Mouse (Mus musculus): ENCODE data around the gene Cfap43. TPM values are rescaled to one million over a fixed set of nuclear protein-coding genes. Genes with fewer than 3 reads are reported as not detected.

Cfap43 gene
- total RNA-seq, 1 experiment = 1.5 TPM

GRCm38 (mm10) chr19:47831111-47831510, 88.0 kb downstream of the Cfap43 start:
- no peaks in the 10 kb centered on the region for H3K9me3 ChIP-seq (ENCODE audit: control insufficient read depth, insufficient read depth, low read depth, low read length)
- in situ Hi-C loops (cut with MboI; ENCODE audit: low sequenced_read_pairs in 2 of 2, unreplicated experiment in 2 of 2) = no loop called here
- no peak for DNase-seq (ENCODE audit: low read depth, low spot score)
- H3K27ac ChIP-seq (ENCODE audit: insufficient read depth, low read depth, low read length, poor library complexity, severe bottlenecking) = no peak overlapping the region
- no peak overlapping the region for H3K4me3 ChIP-seq (ENCODE audit: insufficient read depth in 1 of 2, low read depth in 1 of 2, low read length in 2 of 2, poor library complexity in 1 of 2, severe bottlenecking in 1 of 2)
- peaks cover 0 to 2% of the 10 kb centered on the region in 2 experiments; a peak in 1 of 4 replicates for H3K4me1 ChIP-seq (ENCODE audit: control insufficient read depth in 2 of 2, insufficient read depth in 2 of 2, low read length in 2 of 2, poor library complexity in 1 of 2)
- no peak overlapping the region for H3K9ac ChIP-seq (ENCODE audit: insufficient read depth, low read depth, low read length, poor library complexity, severe bottlenecking)
- no peak for TF ChIP-seq ZNF384 (IDR thresholded peaks at IDR 0.05; ENCODE audit: low read depth, low read length)
- TF ChIP-seq HCFC1 (IDR thresholded peaks at IDR 0.05; ENCODE audit: borderline replicate concordance, insufficient read depth, low read length) = no peak
- no peak for TF ChIP-seq MAFK (IDR thresholded peaks at IDR 0.05; ENCODE audit: insufficient read depth, low read depth, low read length)
- no peak for TF ChIP-seq CHD2 (IDR thresholded peaks at IDR 0.05; ENCODE audit: low read depth, low read length)
- TF ChIP-seq ZC3H11A (IDR thresholded peaks at IDR 0.05; ENCODE audit: borderline replicate concordance, low read depth, low read length) = no peak; the same call in 1 of the 2 replicates
- H3K36me3 ChIP-seq (ENCODE audit: control insufficient read depth, insufficient read depth, low read length, poor library complexity, severe bottlenecking) = no peaks in the 10 kb centered on the region; the same call in 1 of the 2 replicates

GRCm38 (mm10) chr19:47829913-47830450, 89.1 kb downstream of the Cfap43 start:
- in situ Hi-C loops (cut with MboI; ENCODE audit: low sequenced_read_pairs in 2 of 2, unreplicated experiment in 2 of 2) = no loop called here
- Histone ChIP-seq H3K9ac (ENCODE audit: insufficient read depth, low read depth, low read length, poor library complexity, severe bottlenecking) (no peak overlapping the region), H3K27ac (ENCODE audit: insufficient read depth, low read depth, low read length, poor library complexity, severe bottlenecking) (no peak overlapping the region), H3K4me1 (ENCODE audit: control insufficient read depth in 2 of 2, insufficient read depth in 2 of 2, low read length in 2 of 2, poor library complexity in 1 of 2) (no peaks in the 10 kb centered on the region; a peak in 1 of 4 replicates), H3K9me3 (ENCODE audit: control insufficient read depth, insufficient read depth, low read depth, low read length) (no peaks in the 10 kb centered on the region), H3K36me3 (ENCODE audit: control insufficient read depth, insufficient read depth, low read length, poor library complexity, severe bottlenecking) (no peaks in the 10 kb centered on the region; the same call in 1 of the 2 replicates), H3K4me3 (ENCODE audit: insufficient read depth in 1 of 2, low read depth in 1 of 2, low read length in 2 of 2, poor library complexity in 1 of 2, severe bottlenecking in 1 of 2) (no peak overlapping the region)
- TF ChIP-seq MAFK (IDR thresholded peaks at IDR 0.05; ENCODE audit: insufficient read depth, low read depth, low read length) (no peak), ZNF384 (IDR thresholded peaks at IDR 0.05; ENCODE audit: low read depth, low read length) (no peak), ZC3H11A (IDR thresholded peaks at IDR 0.05; ENCODE audit: borderline replicate concordance, low read depth, low read length) (no peak), CHD2 (IDR thresholded peaks at IDR 0.05; ENCODE audit: low read depth, low read length) (no peak), HCFC1 (IDR thresholded peaks at IDR 0.05; ENCODE audit: borderline replicate concordance, insufficient read depth, low read length) (no peak)
- no peak for DNase-seq (ENCODE audit: low read depth, low spot score)

GRCm38 (mm10) chr19:47824026-47824425, 95.1 kb downstream of the Cfap43 start:
- H3K4me1 ChIP-seq (ENCODE audit: control insufficient read depth in 2 of 2, insufficient read depth in 2 of 2, low read length in 2 of 2, poor library complexity in 1 of 2) = peaks cover 0 to 11% of the 10 kb centered on the region in 2 experiments; a peak in 1 of 4 replicates
- no peak overlapping the region for H3K9ac ChIP-seq (ENCODE audit: insufficient read depth, low read depth, low read length, poor library complexity, severe bottlenecking)
- H3K4me3 ChIP-seq (ENCODE audit: insufficient read depth in 1 of 2, low read depth in 1 of 2, low read length in 2 of 2, poor library complexity in 1 of 2, severe bottlenecking in 1 of 2) = no peak overlapping the region
- TF ChIP-seq ZC3H11A (IDR thresholded peaks at IDR 0.05; ENCODE audit: borderline replicate concordance, low read depth, low read length) (no peak), HCFC1 (IDR thresholded peaks at IDR 0.05; ENCODE audit: borderline replicate concordance, insufficient read depth, low read length) (no peak), ZNF384 (IDR thresholded peaks at IDR 0.05; ENCODE audit: low read depth, low read length) (no peak), MAFK (IDR thresholded peaks at IDR 0.05; ENCODE audit: insufficient read depth, low read depth, low read length) (no peak), CHD2 (IDR thresholded peaks at IDR 0.05; ENCODE audit: low read depth, low read length) (no peak)
- no peaks in the 10 kb centered on the region for H3K9me3 ChIP-seq (ENCODE audit: control insufficient read depth, insufficient read depth, low read depth, low read length)
- DNase-seq (ENCODE audit: low read depth, low spot score) = no peak
- no peak overlapping the region for H3K27ac ChIP-seq (ENCODE audit: insufficient read depth, low read depth, low read length, poor library complexity, severe bottlenecking)
- in situ Hi-C loops (cut with MboI; ENCODE audit: low sequenced_read_pairs in 2 of 2, unreplicated experiment in 2 of 2) = loop anchor here in 1 of 2 experiments (25.0 kb wide), 1 partner anchor 312 kb away; no protein-coding TSS in a partner anchor
- no peaks in the 10 kb centered on the region for H3K36me3 ChIP-seq (ENCODE audit: control insufficient read depth, insufficient read depth, low read length, poor library complexity, severe bottlenecking)

- Histone ChIP-seq H3K4me1 (ENCODE audit: control insufficient read depth in 2 of 2, insufficient read depth in 2 of 2, low read length in 2 of 2, poor library complexity in 1 of 2) (peaks cover 0 to 11% of the 10 kb centered on the region in 2 experiments; a peak in 1 of 4 replicates), H3K9ac (ENCODE audit: insufficient read depth, low read depth, low read length, poor library complexity, severe bottlenecking) (no peak overlapping the region), H3K9me3 (ENCODE audit: control insufficient read depth, insufficient read depth, low read depth, low read length) (no peaks in the 10 kb centered on the region), H3K36me3 (ENCODE audit: control insufficient read depth, insufficient read depth, low read length, poor library complexity, severe bottlenecking) (no peaks in the 10 kb centered on the region), H3K27ac (ENCODE audit: insufficient read depth, low read depth, low read length, poor library complexity, severe bottlenecking) (no peak overlapping the region), H3K4me3 (ENCODE audit: insufficient read depth in 1 of 2, low read depth in 1 of 2, low read length in 2 of 2, poor library complexity in 1 of 2, severe bottlenecking in 1 of 2) (no peak overlapping the region)
- TF ChIP-seq ZC3H11A (IDR thresholded peaks at IDR 0.05; ENCODE audit: borderline replicate concordance, low read depth, low read length) = no peak
- TF ChIP-seq ZNF384 (IDR thresholded peaks at IDR 0.05; ENCODE audit: low read depth, low read length) = no peak
- TF ChIP-seq MAFK (IDR thresholded peaks at IDR 0.05; ENCODE audit: insufficient read depth, low read depth, low read length) = no peak
- no peak for TF ChIP-seq CHD2 (IDR thresholded peaks at IDR 0.05; ENCODE audit: low read depth, low read length)
- no peak for TF ChIP-seq HCFC1 (IDR thresholded peaks at IDR 0.05; ENCODE audit: borderline replicate concordance, insufficient read depth, low read length)
- in situ Hi-C loops (cut with MboI; ENCODE audit: low sequenced_read_pairs in 2 of 2, unreplicated experiment in 2 of 2) = loop anchor here in 1 of 2 experiments (25.0 kb wide), 1 partner anchor 310 kb away; no protein-coding TSS in a partner anchor
- DNase-seq (ENCODE audit: low read depth, low spot score) = no peak
Observed at GRCm38 (mm10) chr19:47822143-47822796, 96.8 kb downstream of the Cfap43 start.

All from ES-E14 (cell line).